Mouse (Mus musculus) layer of hippocampus, adult 2 months (tissue): ENCODE data around the gene Gm17657. TPM values are rescaled to one million over a fixed set of nuclear protein-coding genes. Genes with fewer than 3 reads are reported as not detected.
"Not testable (repeated sequence)": the region's sequence is repeated elsewhere in the genome, so short reads cannot be mapped to it uniquely, and the experiment has no call there.

ENCODE experiments used
- DNase-seq, 2 experiments: peaks; one replicate each; pipeline ENCODE4 v3.0.0; 2022; ENCODE audit warnings: low spot score in 2 of 2
- H3K27ac ChIP-seq: fragments of 200-600 bp; 2 replicates; pipeline ENCODE4 v1.8.1; 2022
- H3K4me3 ChIP-seq: fragments of 200-600 bp; 2 replicates; pipeline ENCODE4 v1.8.1; 2022; ENCODE audit warnings: mild to moderate bottlenecking
- CTCF ChIP-seq: fragments of 200-600 bp; conservative IDR thresholded peaks from 2 replicates; pipeline ENCODE4 v1.8.1; 2022; ENCODE audit warnings: antibody characterized with exemption, mild to moderate bottlenecking, moderate library complexity
- total RNA-seq, 2 experiments: library from RNA; stranded (reverse); gene quantifications; 2 replicates each; pipeline ENCODE4 v1.2.3; 2021

Gm17657 gene
- total RNA-seq, 2 experiments from 2014 or later, result not detected

DNA sequence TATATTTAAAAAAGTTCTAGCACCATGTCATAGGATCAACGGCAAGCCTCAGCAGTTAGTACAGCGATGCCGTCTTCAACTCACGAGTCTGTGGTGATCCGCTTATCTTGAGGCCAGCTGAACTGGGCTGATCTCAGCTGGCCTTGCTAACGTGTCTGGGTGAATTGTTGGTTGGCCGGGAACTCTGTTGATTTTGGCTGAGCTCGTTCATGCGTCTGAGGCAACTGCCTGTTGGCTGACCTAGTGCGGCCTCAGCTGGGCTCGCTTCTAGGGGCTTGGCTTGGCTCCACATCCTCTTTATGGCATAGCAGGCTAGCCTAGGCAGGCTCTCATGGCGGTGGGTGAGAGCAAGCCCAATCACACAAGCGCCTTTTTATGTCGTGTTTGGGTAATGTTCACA lies 8.0 kb downstream of the Gm17657 start:
- DNase-seq, result no peak
- no peak overlapping the region for H3K4me3 ChIP-seq
- H3K27ac ChIP-seq, result no peak overlapping the region
- TF ChIP-seq CTCF, result no peak

DNA sequence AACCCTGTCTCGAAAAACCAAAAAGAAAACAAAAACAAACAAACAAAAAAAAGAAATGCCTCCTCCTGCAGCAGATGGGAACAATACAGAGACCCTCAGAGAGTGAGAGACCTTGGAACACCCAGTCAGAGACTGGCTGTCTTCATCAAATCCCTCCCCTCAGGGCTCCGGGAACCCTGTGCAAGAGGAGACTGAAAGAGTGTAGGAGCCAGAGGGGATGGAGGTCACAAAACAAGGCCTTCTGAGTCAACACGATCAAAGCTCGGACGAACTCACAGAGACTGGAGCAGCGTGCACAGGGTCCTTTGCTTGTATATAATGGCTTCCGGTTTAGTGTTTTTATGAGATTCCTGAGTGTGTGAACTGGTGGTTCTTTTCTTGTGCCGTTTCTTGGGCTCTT lies 9.0 kb downstream of the Gm17657 start:
- no peak for DNase-seq
- H3K4me3 ChIP-seq, result no peak overlapping the region
- no peak for TF ChIP-seq CTCF
- no peak overlapping the region for H3K27ac ChIP-seq

DNA sequence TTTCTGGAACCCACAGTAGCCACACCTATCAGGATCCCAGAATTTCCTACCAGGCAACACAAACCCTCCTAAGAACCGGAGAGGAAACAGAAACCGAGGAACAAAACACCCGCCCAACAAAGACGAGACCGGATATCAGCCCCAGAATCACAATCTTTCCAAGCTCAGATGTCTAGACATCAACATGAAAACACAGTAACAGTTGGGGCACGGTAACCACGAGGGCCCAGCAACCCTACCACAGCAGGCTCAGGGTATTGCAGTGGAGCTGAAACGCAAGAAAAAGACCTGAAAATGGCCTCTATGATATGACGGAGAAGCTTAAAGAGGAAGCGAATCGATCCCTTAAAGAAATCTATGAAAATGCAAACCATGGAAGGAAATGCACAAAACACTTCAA lies 15.6 kb downstream of the Gm17657 start:
- no peak for DNase-seq
- Histone ChIP-seq H3K4me3 (no peak overlapping the region), H3K27ac (no peak overlapping the region)
- TF ChIP-seq CTCF, result no peak

DNA sequence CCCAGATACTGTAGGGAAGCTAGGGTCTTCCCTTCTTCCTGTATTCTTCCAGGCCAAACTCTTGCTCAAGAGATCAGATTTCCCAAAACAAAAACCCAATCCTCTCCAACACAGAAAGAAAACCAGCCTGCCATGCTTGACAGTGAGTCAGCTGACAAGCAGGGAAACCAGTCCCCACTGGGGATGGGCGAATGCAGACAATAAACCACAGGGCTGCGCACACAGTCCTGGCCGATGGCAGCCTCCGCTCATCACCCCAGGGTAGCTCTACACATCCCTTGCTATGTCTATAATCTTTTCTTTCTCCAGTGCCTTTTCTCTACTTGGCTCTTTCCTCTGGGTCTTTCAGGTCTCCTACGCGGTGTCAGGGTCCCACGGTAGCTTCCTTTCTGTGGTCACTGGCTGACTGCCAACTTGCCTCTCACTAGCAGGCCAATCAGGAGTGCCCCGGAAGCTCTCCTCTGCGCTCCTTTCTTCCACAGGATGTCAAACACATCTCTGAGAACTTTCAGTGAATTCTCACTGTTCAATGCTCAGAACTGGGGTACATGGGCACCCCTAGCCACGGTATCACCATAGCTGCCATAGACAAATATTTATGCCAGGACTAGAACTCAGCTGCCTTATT lies 17.6 kb downstream of the Gm17657 start:
- H3K27ac ChIP-seq, result no peak overlapping the region
- no peak for DNase-seq
- H3K4me3 ChIP-seq, result no peak overlapping the region
- no peak for TF ChIP-seq CTCF

DNA sequence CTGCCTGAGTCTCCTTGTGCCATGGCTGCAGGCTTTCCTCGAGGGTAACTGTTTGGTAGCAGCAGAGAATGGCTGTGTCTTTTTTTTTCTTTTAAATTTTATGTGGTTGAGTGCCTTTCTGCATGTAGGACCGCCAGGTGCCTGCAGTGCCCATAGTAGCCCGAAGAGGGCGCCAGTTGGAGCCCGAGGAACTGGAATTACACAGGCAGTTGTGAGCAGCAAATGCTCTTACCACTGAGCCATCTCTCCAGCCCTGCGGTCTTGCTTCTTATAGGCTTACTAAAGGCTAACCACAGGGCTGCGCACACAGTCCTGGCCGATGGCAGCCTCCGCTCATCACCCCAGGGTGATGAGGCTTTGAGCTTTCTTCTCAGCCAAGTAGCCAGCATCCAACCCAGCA lies 18.2 kb downstream of the Gm17657 start:
- peak; percentile 27 for TF ChIP-seq CTCF
- DNase-seq, result no peak
- no peak overlapping the region for H3K4me3 ChIP-seq
- H3K27ac ChIP-seq, result no peak overlapping the region

DNA sequence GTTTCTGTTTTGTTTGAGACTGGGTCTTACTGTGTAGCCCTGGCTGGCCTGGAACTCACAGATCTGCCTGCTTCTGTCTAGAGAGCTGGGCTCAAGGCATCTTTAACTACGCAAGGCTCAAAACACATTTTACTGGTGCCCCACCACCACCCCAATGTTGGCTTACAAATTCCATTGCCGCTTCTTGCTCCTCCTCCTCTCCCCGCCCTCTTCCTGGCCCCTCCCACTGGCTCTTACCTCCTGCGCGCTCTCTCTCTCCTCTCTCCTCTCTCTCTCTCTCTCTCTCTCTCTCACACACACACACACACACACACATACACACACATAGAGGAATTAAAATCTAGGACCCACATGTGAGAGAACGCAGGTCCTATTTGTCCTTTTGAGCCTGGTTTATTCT lies 18.9 kb downstream of the Gm17657 start:
- Histone ChIP-seq H3K4me3 (no peak overlapping the region), H3K27ac (no peak overlapping the region)
- no peak for TF ChIP-seq CTCF
- DNase-seq, result no peak

DNA sequence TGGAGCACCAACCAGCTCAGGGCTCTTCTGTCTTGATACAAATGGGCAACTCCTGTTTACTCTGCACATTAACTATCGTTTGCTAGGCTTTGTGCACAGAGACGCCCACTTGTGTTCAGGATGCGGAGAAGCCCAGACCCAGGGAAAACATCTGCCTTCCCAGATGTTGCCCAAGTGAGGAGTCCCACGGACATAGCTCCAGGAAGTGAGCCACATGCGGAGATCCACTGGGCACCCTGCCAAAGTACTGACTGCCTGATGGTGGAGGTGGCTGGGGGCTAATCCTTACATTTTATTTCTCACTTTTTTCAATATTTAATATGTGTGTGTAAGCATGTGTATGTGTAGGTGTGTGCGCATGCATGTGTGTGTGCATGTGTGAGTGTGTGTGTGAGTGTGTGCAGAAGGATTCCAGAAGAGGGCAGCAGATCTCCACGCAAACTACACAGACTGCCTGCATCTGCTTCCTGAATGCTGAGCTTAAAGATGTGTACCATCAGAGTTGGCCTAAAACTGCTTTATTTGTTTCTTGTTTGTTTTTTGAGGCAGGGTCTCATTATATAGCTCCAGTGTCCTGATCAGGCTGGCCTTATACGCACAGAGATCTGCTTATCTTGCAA lies 20.8 kb downstream of the Gm17657 start:
- peak; percentile 62 for TF ChIP-seq CTCF
- DNase-seq, result no peak
- Histone ChIP-seq H3K4me3 (no peak overlapping the region), H3K27ac (no peak overlapping the region)

DNA sequence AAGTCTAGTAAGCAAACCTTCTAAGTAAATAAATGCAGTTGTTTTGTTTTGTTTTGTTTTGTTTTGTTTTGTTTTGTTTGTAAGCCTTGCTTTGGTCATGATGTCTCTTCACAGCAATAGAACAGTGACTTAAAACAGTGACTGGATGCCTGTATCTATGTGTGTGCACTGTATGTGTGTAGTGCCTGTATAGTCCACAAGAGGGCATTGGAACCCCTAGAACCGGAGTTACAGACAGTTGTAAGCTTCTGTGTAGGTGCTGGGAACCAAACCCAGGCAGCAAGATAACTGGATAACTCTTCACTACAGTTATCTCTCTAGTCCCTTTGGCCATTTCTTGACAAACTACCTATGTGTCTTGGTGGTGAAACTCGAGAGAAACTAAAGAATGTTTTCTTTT lies 23.8 kb downstream of the Gm17657 start:
- no peak for DNase-seq
- TF ChIP-seq CTCF, result no peak
- Histone ChIP-seq H3K4me3 (no peak overlapping the region), H3K27ac (no peak overlapping the region)

DNA sequence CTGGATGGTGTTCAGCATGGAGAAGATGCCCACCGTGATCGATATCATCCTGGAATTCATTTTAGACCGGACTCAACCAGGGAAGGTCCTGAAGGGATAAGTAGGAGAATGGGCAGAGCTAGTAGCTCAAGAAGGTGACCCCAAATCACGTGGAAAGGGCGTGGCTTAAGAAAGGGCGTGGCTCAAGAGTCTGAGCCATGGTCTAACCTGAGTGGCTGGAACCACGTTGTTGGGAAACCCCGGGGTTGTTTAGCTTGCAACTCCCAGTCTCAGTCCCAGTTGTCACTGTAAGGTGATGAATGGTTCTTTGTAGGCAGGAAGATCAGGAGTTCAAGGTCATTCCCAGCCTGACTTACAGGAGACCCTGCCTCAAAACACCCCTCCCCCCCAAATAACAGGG lies 29.7 kb downstream of the Gm17657 start:
- no peak overlapping the region for H3K27ac ChIP-seq
- no peak for DNase-seq
- no peak for TF ChIP-seq CTCF
- no peak overlapping the region for H3K4me3 ChIP-seq

DNA sequence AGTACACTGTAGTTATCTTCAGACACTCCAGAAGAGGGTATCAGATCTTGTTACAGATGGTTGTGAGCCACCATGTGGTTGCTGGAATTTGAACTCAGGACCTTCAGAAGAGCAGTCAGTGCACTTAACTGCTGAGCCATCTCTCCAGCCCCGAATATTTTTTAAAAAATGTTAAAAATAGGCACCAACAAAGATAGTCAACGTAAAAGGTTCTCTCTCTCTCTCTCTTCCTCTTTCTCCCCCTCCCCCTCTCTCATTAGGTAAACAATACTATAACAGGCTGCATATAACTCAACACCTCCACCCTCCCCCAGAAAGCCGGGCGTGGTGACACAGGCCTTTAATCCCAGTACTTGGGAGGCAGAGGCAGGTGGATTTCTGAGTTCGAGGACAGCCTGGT lies 30.8 kb downstream of the Gm17657 start:
- H3K27ac ChIP-seq, H3K4me3 ChIP-seq, DNase-seq: not testable (repeated sequence)

DNA sequence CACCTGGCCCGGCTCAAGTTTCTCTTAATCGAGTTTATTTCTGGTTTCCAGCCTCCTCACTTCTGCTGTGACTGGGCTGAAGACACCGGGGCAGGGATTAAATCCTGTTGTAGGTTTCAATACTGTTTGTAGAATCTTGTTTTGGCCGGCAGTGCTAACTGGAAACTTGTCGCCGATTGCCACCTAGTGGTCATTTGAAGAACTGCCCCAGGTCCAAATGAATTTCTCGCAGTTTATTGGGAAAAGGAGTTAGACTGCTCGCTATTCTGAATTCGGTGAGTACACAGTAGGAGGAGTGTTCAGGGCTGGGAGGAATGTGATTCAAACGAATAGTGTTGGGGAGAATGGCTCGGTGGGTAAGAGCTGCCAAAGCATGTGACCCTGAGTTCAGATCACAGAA lies 35.0 kb downstream of the Gm17657 start:
- peak; percentile 99 for TF ChIP-seq CTCF
- peak; percentile 79 to 85 for DNase-seq
- H3K4me3 ChIP-seq, result no peak overlapping the region
- H3K27ac ChIP-seq, result no peak overlapping the region

DNA sequence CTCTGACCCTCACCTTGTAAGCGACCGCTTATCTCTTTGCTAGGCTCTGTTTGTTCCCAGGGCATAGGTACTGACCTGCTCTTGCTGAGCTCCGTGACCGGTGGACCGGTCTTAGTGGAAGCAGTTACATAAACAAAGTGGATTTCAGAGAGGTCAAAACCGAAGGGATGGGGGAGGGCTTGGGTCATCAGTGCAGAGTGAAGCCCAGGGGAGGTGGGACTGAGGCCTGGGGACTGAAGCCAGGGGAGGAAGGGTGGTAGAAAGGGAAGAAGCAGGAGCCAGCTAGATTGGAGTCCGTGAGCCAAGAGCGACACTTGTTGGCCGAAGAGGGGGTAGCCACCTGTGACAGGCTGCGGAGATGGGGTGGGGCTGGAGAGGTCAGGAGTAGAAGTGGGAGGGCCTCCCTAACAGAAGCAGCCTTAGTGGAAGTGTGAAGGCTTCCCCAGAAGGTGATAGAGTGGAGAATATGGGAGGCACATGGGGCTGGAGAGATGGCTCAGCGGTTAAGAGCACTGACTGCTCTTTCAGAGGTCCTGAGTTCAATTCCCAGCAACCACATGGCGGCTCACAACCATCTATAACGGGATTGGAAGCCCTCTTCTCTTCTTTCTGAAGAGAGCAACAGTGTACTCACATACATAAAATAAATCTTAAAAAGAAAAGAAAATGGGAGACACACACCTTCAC lies 36.3 kb downstream of the Gm17657 start:
- Histone ChIP-seq H3K4me3 (no peak overlapping the region), H3K27ac (no peak overlapping the region)
- no peak for DNase-seq
- TF ChIP-seq CTCF, result peak; percentile 64

DNA sequence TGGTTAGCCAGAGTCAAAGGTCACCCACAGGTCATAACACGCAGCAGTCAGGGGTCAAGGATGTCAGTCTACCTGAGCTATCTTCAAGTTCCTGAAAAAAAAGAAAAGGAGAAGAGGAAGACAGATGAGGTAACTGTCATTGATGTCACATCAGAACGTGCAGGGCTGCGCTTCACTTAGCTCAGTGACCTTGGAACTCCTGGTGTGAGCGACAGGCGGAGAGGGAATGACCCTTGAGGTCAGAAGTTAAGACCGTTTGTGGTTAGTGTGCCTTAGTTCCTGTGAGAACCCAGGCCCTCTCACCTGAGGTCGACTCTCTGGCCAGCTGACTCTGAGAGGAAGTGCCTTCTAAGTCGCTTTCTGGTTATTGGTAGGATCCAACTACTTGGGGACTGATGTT lies 38.7 kb downstream of the Gm17657 start:
- no peak for TF ChIP-seq CTCF

More for the DNA sequence above, 38.7 kb downstream of the Gm17657 start:
- Histone ChIP-seq H3K4me3 (no peak overlapping the region), H3K27ac (no peak overlapping the region)
- DNase-seq, result no peak
